Mouse (Mus musculus) spleen, adult 2 months (tissue): ENCODE data around the gene Stk4. TPM values are rescaled to one million over a fixed set of nuclear protein-coding genes. Genes with fewer than 3 reads are reported as not detected.

Experiments used
- DNase-seq, 2 experiments: peaks; one replicate each; pipeline versions ENCODE4 v3.0.0 to v3.0.0-alpha.2; 2012 to 2021; ENCODE audit warnings: low spot score in 2 of 2, low read depth in 1 of 2
- H3K27ac ChIP-seq: fragments of 200-500 bp; 2 replicates; pipeline ENCODE4 v1.5.1; 2012; ENCODE audit warnings: low read length, inconsistent platforms; ENCODE audit not compliant: insufficient read depth
- H3K27me3 ChIP-seq: fragments of 200-500 bp; 2 replicates; pipeline ENCODE4 v1.6.1; 2012; ENCODE audit warnings: mild to moderate bottlenecking, moderate library complexity, low read length, inconsistent platforms; ENCODE audit not compliant: control insufficient read depth, insufficient read depth
- H3K36me3 ChIP-seq: fragments of 200-500 bp; 2 replicates; pipeline ENCODE4 v1.6.1; 2012; ENCODE audit warnings: mild to moderate bottlenecking, low read length, inconsistent platforms; ENCODE audit not compliant: control insufficient read depth, insufficient read depth
- H3K4me1 ChIP-seq: fragments of 200-500 bp; 2 replicates; pipeline ENCODE4 v1.6.1; 2011; ENCODE audit warnings: inconsistent platforms; ENCODE audit not compliant: control insufficient read depth, insufficient read depth, insufficient read length
- H3K4me3 ChIP-seq: fragments of 200-500 bp; 2 replicates; pipeline ENCODE4 v1.5.1; 2011; ENCODE audit warnings: mild to moderate bottlenecking, inconsistent platforms; ENCODE audit not compliant: insufficient read depth, insufficient read length; ENCODE audit errors: extremely low read depth
- CTCF ChIP-seq: fragments of 200-500 bp; IDR thresholded peaks from 2 replicates; pipeline ENCODE4 v1.5.1; 2011; ENCODE audit warnings: mild to moderate bottlenecking, inconsistent platforms; ENCODE audit not compliant: insufficient read depth, insufficient read length, insufficient replicate concordance; ENCODE audit errors: extremely low read depth
- POLR2A ChIP-seq: fragments of 200-500 bp; IDR thresholded peaks from 2 replicates; pipeline ENCODE4 v1.6.1; 2011; ENCODE audit warnings: low read depth, low read length, inconsistent platforms
- WGBS: fragments of 180-500 bp; shearing (Covaris S2); methylation state at CpG from one replicate; pipeline ENCODE4 v1.1.7; 2018; 5-methylcytosine and 5-hydroxymethylcytosine counted together
- polyA plus RNA-seq: library from polyadenylated mRNA; depleted of rRNA; stranded (reverse); fragments of >200 nt; gene quantifications from 2 replicates; pipeline ENCODE4 v1.2.3, GENCODE M21; 2012

Stk4 gene
- polyA plus RNA-seq, 1 experiment, result 31.6 TPM

DNA sequence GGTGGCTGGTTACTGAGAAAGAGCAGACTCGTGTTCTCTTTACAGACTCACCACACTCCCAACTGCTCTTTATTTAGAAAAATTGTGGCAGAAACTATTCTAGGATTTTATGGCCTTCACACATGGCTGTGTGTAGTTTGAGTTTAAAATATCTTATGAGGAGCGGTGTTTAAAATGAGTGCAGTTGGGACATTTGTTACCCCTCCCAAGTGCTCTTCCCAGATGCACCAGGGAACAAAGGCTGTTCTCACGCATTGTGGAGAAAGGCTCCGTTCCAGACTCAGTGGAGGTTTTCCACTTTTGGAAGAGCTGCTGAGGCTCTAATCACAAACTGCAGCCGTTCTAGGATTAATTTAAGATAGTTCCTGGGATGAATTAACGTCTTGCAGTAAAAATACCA is 67.6 kb downstream of the Stk4 start:
- WGBS, result 93% methylated on average over 6 of the region's 6 CpGs
- Histone ChIP-seq H3K27ac (no peak overlapping the region), H3K27me3 (no peaks in the 10 kb centered on the region), H3K4me1 (no peaks in the 10 kb centered on the region), H3K4me3 (no peak overlapping the region), H3K36me3 (peaks cover 30% of the 10 kb centered on the region)
- no peak for DNase-seq
- TF ChIP-seq CTCF (no peak), POLR2A (no peak)

DNA sequence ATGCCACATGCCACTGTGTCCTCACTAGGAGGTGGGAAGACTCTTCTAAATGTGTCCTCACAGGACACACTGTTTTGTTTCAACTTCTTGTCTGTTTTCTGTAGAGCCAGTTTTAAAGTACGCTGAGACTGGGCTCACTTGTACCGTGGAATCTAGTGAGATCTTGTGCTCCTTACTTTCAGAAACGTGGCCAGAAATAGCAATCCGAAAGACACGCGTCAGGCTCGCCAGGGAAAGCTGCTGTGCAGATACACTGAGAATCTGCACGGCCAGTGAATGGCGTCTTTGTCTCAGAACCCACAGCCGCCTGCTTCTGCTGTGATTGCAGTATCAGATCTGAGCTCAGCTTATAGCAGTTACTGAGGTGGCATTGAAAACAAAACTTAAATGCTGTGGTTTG is 71.9 kb downstream of the Stk4 start:
- H3K4me1 ChIP-seq, result no peaks in the 10 kb centered on the region
- no peaks in the 10 kb centered on the region for H3K27me3 ChIP-seq
- TF ChIP-seq CTCF, result no peak
- no peak for TF ChIP-seq POLR2A
- DNase-seq, result no peak
- peaks cover 30% of the 10 kb centered on the region for H3K36me3 ChIP-seq
- H3K4me3 ChIP-seq, result no peak overlapping the region
- 87% methylated on average over 10 of the region's 10 CpGs for WGBS
- no peak overlapping the region for H3K27ac ChIP-seq

DNA sequence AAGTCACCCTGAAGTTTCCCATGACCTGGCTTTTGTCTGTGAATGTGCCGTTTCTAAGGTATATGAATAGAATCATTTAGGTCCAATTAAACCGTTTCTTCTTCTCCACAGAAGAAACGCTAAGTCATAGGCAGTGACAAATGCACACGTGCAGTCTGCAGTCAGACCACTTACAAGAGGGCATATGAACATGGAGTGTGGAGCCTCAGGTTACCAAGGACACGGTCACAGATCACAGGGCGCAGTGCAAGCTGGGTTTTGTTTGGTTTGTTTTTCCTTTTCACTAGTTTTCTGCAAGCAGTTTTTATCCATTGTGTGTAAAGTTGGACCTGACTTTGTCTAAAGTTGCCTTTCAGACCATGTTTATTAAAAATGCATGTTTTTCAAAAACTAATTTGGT is 73.9 kb downstream of the Stk4 start:
- 69% methylated on average over 6 of the region's 6 CpGs for WGBS
- peaks cover 31% of the 10 kb centered on the region for H3K36me3 ChIP-seq
- no peak overlapping the region for H3K4me3 ChIP-seq
- no peaks in the 10 kb centered on the region for H3K27me3 ChIP-seq
- TF ChIP-seq POLR2A, result no peak
- no peak for TF ChIP-seq CTCF
- no peaks in the 10 kb centered on the region for H3K4me1 ChIP-seq
- DNase-seq, result no peak
- H3K27ac ChIP-seq, result no peak overlapping the region

DNA sequence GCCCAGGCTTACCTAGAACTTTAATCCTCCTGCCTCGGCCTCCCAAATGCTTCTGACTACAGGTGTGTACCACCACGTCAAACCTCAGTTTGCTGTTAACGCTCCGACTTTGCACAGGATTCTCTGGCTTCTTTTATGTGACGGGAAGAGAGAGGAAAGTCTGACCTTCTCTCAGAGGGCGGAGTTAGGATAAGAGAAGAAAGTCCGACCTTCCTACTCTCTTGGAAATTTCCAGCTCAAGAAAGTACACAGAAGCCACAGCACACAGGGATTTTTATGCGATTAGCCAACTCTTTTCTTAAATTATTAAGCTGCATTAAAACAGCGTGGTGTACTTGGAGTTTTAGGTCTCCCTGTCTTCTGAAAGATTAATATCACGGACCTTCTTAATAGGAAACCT is 74.4 kb downstream of the Stk4 start:
- WGBS, result 96% methylated on average over 10 of the region's 10 CpGs
- Histone ChIP-seq H3K4me1 (no peaks in the 10 kb centered on the region), H3K4me3 (no peak overlapping the region), H3K27ac (no peak overlapping the region), H3K36me3 (peaks cover 32% of the 10 kb centered on the region), H3K27me3 (no peaks in the 10 kb centered on the region)
- no peak for DNase-seq
- no peak for TF ChIP-seq POLR2A
- TF ChIP-seq CTCF, result no peak

DNA sequence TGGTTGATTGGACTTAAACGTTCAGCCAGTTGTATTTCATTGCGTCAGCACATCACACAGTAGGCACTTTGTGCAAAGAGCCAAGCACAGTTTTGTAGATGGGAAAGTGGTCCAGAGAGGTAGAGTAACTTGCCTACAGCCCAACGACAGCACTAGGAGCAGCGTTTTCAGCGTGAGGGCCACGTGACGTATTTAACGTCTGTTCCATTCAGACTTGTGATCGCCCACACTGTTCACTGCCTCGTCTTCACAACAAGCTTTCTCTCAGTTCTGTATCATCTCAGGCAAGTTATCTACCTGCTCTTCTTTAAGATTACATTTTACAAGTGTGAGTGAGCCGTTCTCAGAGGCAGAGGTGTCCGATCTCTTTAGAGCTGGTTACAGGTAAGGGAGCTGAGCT is 76.4 kb downstream of the Stk4 start:
- H3K27me3 ChIP-seq, result no peaks in the 10 kb centered on the region

DNA sequence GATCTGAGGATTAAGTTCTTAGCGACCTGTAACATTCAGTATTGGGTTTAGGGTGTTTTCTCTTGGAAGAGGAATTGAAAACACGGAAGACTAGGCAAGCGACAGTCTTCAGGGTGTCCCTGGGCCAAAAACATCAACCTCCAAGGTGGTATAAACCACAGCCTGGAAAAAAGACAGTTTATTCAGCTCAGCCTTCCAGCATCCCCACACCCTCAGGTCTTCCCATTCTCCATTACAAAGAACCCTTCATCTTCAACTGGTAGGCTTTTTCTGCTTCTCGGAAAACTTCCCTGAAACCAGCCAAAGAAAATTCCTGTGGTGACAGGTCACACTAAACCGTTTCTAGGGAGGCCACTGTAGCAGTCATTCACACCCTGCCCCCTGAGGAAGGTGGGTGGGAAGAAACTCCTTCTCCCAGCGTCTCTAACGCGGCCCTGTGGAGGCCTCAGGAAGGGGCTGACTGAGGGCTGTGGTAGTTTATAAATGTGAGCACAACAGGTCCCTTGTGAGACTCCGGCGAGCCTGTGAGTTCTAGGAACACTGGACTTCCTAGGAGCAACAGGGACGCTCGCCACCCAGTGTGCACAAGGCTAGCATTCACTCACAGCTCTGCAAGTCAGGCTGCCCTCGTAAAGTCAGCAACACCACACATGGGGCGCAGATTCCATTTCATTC is 80.1 kb downstream of the Stk4 start:
- H3K27ac ChIP-seq, result no peak overlapping the region
- no peak overlapping the region for H3K4me3 ChIP-seq
- H3K4me1 ChIP-seq, result no peaks in the 10 kb centered on the region
- WGBS, result 92% methylated on average over 14 of the region's 14 CpGs
- TF ChIP-seq CTCF, result no peak
- TF ChIP-seq POLR2A, result no peak
- peaks cover 61% of the 10 kb centered on the region for H3K36me3 ChIP-seq
- H3K27me3 ChIP-seq, result no peaks in the 10 kb centered on the region
- no peak for DNase-seq

More for the DNA sequence above, 76.4 kb downstream of the Stk4 start:
- no peak for TF ChIP-seq CTCF
- WGBS, result 94% methylated on average over 12 of the region's 12 CpGs
- no peak for DNase-seq
- Histone ChIP-seq H3K36me3 (peaks cover 42% of the 10 kb centered on the region), H3K4me1 (no peaks in the 10 kb centered on the region), H3K4me3 (no peak overlapping the region), H3K27ac (no peak overlapping the region)

DNA sequence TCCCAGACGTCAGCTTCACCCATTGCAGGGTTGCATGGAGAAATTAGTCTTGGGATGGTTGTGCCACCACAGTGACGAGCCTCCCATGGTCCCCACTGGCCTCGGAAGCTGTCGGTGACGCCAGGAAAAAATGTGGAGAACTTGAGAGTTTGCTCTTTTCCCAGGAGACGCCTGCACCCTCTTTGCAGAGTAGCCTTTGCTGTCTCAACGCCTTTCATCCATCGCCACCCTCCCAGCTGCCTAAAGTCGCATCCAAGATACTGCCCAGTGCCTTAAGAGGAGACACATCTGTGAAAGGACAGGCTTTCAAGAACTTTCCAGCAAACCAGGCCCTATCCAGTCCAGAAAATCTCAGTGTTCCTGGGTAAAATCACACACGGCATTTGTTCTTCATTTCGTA is 82.2 kb downstream of the Stk4 start:
- no peak overlapping the region for H3K4me3 ChIP-seq
- 95% methylated on average over 11 of the region's 11 CpGs for WGBS
- no peak for DNase-seq
- no peak overlapping the region for H3K27ac ChIP-seq
- H3K4me1 ChIP-seq, result no peaks in the 10 kb centered on the region
- H3K36me3 ChIP-seq, result peaks cover 59% of the 10 kb centered on the region
- no peak for TF ChIP-seq POLR2A
- TF ChIP-seq CTCF, result no peak
- no peaks in the 10 kb centered on the region for H3K27me3 ChIP-seq
